ENCODE assay signal across 8 mouse cellular contexts in the genomic region with DNA sequence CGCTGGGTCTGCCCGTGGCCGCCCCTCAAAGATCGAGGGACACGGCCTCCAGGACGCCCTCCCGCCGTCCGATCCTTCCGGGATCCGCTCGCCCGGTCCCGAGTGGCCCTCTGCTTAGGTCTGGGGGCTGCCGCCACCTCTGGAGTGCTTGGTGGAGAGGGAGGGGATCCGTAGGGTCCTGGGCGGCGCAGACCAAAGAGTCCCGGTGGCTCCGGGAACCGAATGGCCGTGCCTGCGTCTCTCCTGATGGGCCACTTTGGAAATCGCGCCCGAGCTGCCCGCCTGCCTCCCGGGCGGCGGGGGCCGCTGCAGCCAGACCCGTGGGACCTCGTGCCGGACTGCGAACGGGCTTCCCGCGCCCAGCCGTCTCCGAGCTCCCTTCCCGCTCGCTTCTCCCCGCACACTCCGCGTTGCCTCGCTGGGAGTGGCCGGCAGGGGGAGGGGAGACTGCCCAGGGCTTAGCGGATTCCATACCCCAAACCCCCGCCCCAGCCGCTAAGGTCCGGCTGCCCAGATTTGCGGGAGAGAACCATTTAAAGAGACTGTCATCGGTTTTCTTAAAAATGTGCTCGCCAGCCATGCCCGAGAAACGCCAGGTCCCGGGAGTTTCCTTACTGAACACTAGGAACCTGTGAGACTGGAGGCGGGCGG. TPM values are rescaled to one million over a fixed set of nuclear protein-coding genes. Genes with fewer than 3 reads are reported as not detected.
DNase-seq lines count a peak whose midpoint lies in the region; ATAC-seq and TF ChIP-seq lines count a peak whose summit lies in the region.

No protein-coding gene starts in this region.

- peak overlapping the region; percentile 72 for H3K27ac ChIP-seq in heart, embryonic 13.5 days (replicated peaks)

- ATAC-seq in heart, embryonic 13.5 days (ENCODE audit: extremely low read depth, insufficient number of reproducible peaks, low FRiP score, low TSS enrichment): peak; percentile 46; the same call in 1 of the 2 replicates
- ATAC-seq in erythroblast, adult 5-6 weeks (replicated peaks; ENCODE audit: low FRiP score, poor library complexity, severe bottlenecking): no peak

- H3K36me3 ChIP-seq in heart, embryonic 13.5 days: no peaks in the 10 kb centered on the region
- no peaks in the 10 kb centered on the region for H3K36me3 ChIP-seq in myocyte (ENCODE audit: control insufficient read depth, insufficient read depth)

- peak overlapping the region; percentile 48 for H3ac ChIP-seq in myocyte (ENCODE audit: control insufficient read depth, insufficient read length)

- peak; percentile 6 for DNase-seq in right cerebral cortex, postnatal 4 days
- DNase-seq in right cerebral cortex, adult 2 months (ENCODE audit: low spot score in 2 of 2): no peak
- peak; percentile 50 for DNase-seq in cerebellum, adult 9-11 months
- peak; percentile 53 to 60 for DNase-seq in kidney, postnatal 4 days
- DNase-seq in thymus, postnatal 36 days: no peak

- peaks cover 42% of the 10 kb centered on the region for H3K4me1 ChIP-seq in heart, embryonic 13.5 days

- WGBS in heart, embryonic 13.5 days: 19% methylated on average over 36 of the region's 59 CpGs

- H3K4me3 ChIP-seq in heart, embryonic 13.5 days: peak overlapping the region; percentile 72
- no peak overlapping the region for H3K4me3 ChIP-seq in myocyte

- no peaks in the 10 kb centered on the region for H3K9me3 ChIP-seq in heart, embryonic 13.5 days

- peaks cover 78% of the 10 kb centered on the region for H3K27me3 ChIP-seq in heart, embryonic 13.5 days (replicated peaks)
- H3K27me3 ChIP-seq in myocyte (ENCODE audit: control insufficient read depth, insufficient read depth, insufficient read length): no peaks in the 10 kb centered on the region

- H3K79me2 ChIP-seq in myocyte (ENCODE audit: control insufficient read depth, insufficient read depth): no peaks in the 10 kb centered on the region

- peak overlapping the region; percentile 84 for H3K9ac ChIP-seq in heart, embryonic 13.5 days

- H3K4me2 ChIP-seq in heart, embryonic 13.5 days: peak overlapping the region; percentile 71
- peak overlapping the region; percentile 67 for H3K4me2 ChIP-seq in myocyte (ENCODE audit: low read depth)

- TF ChIP-seq POLR2A in myocyte (IDR thresholded peaks at IDR 0.05; ENCODE audit: insufficient read length, low read depth): no peak

TF ChIP-seq in myocyte, 11 proteins besides CTCF, POLR2A, EP300 and RAD21:
- no peak for TF ChIP-seq MAX (IDR thresholded peaks at IDR 0.05; ENCODE audit: low read depth)

RNA-seq across cellular contexts. Expression of a gene that starts 0.8 kb away (rescaled TPM):
- polyA plus RNA-seq in heart, embryonic 13.5 days (2015; fragmentation: Nextera tagmentation; extraction: Ambion mirVana): 11.1 and 11.8 TPM in 2 replicates
- 0.25 TPM for polyA plus RNA-seq in myocyte (2012; fragmentation: generic; extraction: Trizol)
- 12.5 and 31.3 TPM in 2 replicates for total RNA-seq in erythroblast, adult 5-6 weeks (2015; ENCODE audit: low replicate concordance)
- total RNA-seq in erythroblast, adult 5-6 weeks (2017; ENCODE audit: low replicate concordance): 5.8 and 6.0 TPM in 2 replicates

RNA-seq across cellular contexts. Expression of a gene that starts 55.6 kb away (rescaled TPM):
- polyA plus RNA-seq in heart, embryonic 13.5 days (2015; fragmentation: Nextera tagmentation; extraction: Ambion mirVana): 0.17 and 0.19 TPM in 2 replicates
- polyA plus RNA-seq in myocyte (2012; fragmentation: generic; extraction: Trizol): not detected
- not detected in 2 replicates for total RNA-seq in erythroblast, adult 5-6 weeks (2015; ENCODE audit: low replicate concordance)
- total RNA-seq in erythroblast, adult 5-6 weeks (2017; ENCODE audit: low replicate concordance): not detected in 2 replicates

RNA-seq across cellular contexts. Expression of a gene that starts 55.8 kb away (rescaled TPM):
- 0.22 and 0.28 TPM in 2 replicates for polyA plus RNA-seq in heart, embryonic 13.5 days (2015; fragmentation: Nextera tagmentation; extraction: Ambion mirVana)
- not detected for polyA plus RNA-seq in myocyte (2012; fragmentation: generic; extraction: Trizol)
- not detected in 2 replicates for total RNA-seq in erythroblast, adult 5-6 weeks (2015; ENCODE audit: low replicate concordance)
- total RNA-seq in erythroblast, adult 5-6 weeks (2017; ENCODE audit: low replicate concordance): not detected in 2 replicates

Comparison
In these comparisons a context has a peak if more than half of its experiments do, and no peak if none do; other contexts are left out.
1. DNase-seq: peak in right cerebral cortex, postnatal 4 days (single experiment), cerebellum, adult 9-11 months (single experiment) and kidney, postnatal 4 days (2 of 2); none in right cerebral cortex, adult 2 months (0 of 2) and thymus, postnatal 36 days (0 of 2).